Comparison of ENCODE assay signal across 7 mouse cellular contexts in the genomic region with DNA sequence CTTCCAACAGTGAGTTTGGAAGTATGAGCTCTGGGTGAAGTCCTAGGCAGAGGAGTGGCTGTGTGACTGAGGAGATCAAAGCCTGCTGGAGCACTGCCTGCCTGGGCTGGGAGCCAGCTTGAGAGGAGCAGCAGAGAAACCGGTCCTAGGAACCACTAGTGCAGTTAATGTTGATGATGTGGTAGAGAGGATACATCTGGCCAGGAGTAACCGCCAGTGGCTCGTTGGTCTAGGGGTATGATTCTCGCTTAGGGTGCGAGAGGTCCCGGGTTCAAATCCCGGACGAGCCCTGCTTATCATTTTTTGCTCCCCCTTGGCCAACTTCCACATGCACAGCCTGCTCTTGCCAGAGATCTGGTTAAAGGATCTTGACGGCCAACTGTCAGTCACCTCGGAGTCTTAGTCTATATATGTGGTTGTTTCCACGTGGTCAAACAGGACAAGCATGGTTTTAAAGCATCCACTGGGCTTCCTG. TPM values are rescaled to one million over a fixed set of nuclear protein-coding genes. Genes with fewer than 3 reads are reported as not detected.
DNase-seq lines count a peak whose midpoint lies in the region; ATAC-seq and TF ChIP-seq lines count a peak whose summit lies in the region.

No protein-coding gene starts in this region.

- peaks cover 27% of the 10 kb centered on the region for H3K27me3 ChIP-seq in hindbrain, embryonic 13.5 days
- no peaks in the 10 kb centered on the region for H3K27me3 ChIP-seq in lung, embryonic 16.5 days (ENCODE audit: control insufficient read depth, insufficient read depth, low read depth, low read length)

- peak overlapping the region; percentile 75; the same call in 1 of the 2 replicates for H3K27ac ChIP-seq in gastrocnemius, adult 2 months
- 0 out of 2 replicates have a peak overlapping the region, but pooled peaks have one; percentile 0 for H3K27ac ChIP-seq in hindbrain, embryonic 13.5 days
- H3K27ac ChIP-seq in lung, embryonic 16.5 days (ENCODE audit: low read length): peak overlapping the region; percentile 62

- no peak for TF ChIP-seq CTCF in gastrocnemius, adult 2 months (IDR thresholded peaks at IDR 0.05)

- H3K9ac ChIP-seq in hindbrain, embryonic 13.5 days: no peak overlapping the region
- H3K9ac ChIP-seq in lung, embryonic 16.5 days (ENCODE audit: low read length): peak overlapping the region; percentile 25

- peak; percentile 79 for ATAC-seq in common myeloid progenitor, adult 5-6 weeks (replicated peaks; ENCODE audit: low read depth, poor library complexity, severe bottlenecking)
- ATAC-seq in hindbrain, embryonic 13.5 days (ENCODE audit: low FRiP score): peak; percentile 72
- ATAC-seq in lung, embryonic 16.5 days (ENCODE audit: low read depth): peak; percentile 98

- H3K9me3 ChIP-seq in hindbrain, embryonic 13.5 days: no peaks in the 10 kb centered on the region
- H3K9me3 ChIP-seq in lung, embryonic 16.5 days (ENCODE audit: control insufficient read depth, low read length): no peaks in the 10 kb centered on the region

- DNase-seq in adrenal gland, postnatal 10 days: peak; percentile 90
- DNase-seq in gastrocnemius, adult 2 months: peak; percentile 96
- DNase-seq in layer of hippocampus, postnatal 14 days (ENCODE audit: low spot score in 2 of 2): peak; percentile 78 to 90
- DNase-seq in right cerebral cortex, postnatal 14 days: peak; percentile 80

- H3K36me3 ChIP-seq in hindbrain, embryonic 13.5 days: no peaks in the 10 kb centered on the region
- no peaks in the 10 kb centered on the region for H3K36me3 ChIP-seq in lung, embryonic 16.5 days (ENCODE audit: control insufficient read depth, insufficient read depth, low read length)

- 0 out of 2 replicates have a peak overlapping the region, but pooled peaks have one; percentile 13 for H3K4me2 ChIP-seq in hindbrain, embryonic 13.5 days
- H3K4me2 ChIP-seq in lung, embryonic 16.5 days (ENCODE audit: low read depth, low read length): peak overlapping the region; percentile 52

- 16% methylated on average over 11 of the region's 11 CpGs for WGBS in hindbrain, embryonic 13.5 days
- WGBS in lung, embryonic 16.5 days: 2% methylated on average over 11 of the region's 11 CpGs

- intact Hi-C loops in gastrocnemius, adult 2 months (cut with DNase I): loop anchor here (10.0 kb wide), 1 partner anchor 216 kb away; the partner anchor contains the start of gene Tnpo3

- peak overlapping the region; percentile 60 for H3K4me3 ChIP-seq in gastrocnemius, adult 2 months
- no peak overlapping the region for H3K4me3 ChIP-seq in hindbrain, embryonic 13.5 days
- H3K4me3 ChIP-seq in lung, embryonic 16.5 days (ENCODE audit: low read length): peak overlapping the region; percentile 44

- H3K4me1 ChIP-seq in hindbrain, embryonic 13.5 days (replicated peaks): no peaks in the 10 kb centered on the region; the same call in 1 of the 2 replicates
- peaks cover 13% of the 10 kb centered on the region for H3K4me1 ChIP-seq in lung, embryonic 16.5 days (replicated peaks; ENCODE audit: control insufficient read depth, insufficient read depth, low read length)

RNA-seq across cellular contexts. Expression of gene Opn1sw, which starts 0.4 kb away (rescaled TPM):
- total RNA-seq in adrenal gland, postnatal 10 days (2021): not detected
- not detected in 2 replicates for total RNA-seq in common myeloid progenitor, adult 5-6 weeks (2017)
- under 1 TPM; 0.17 to 0.18 TPM for total RNA-seq in gastrocnemius, adult 2 months (2021)
- 0.26 and 0.32 TPM in 2 replicates for polyA plus RNA-seq in hindbrain, embryonic 13.5 days (2015; fragmentation: Nextera tagmentation; extraction: Ambion mirVana)
- under 1 TPM; 0.26 to 0.35 TPM for total RNA-seq in layer of hippocampus, postnatal 14 days (2021)
- polyA plus RNA-seq in lung, embryonic 16.5 days (2015; fragmentation: Nextera tagmentation; extraction: Ambion mirVana): 0.35 and 0.48 TPM in 2 replicates

RNA-seq across cellular contexts. Expression of gene Ccdc136, which starts 7.5 kb away (rescaled TPM):
- total RNA-seq in adrenal gland, postnatal 10 days (2021): 1 to 10 TPM; 3.5 to 6.7 TPM
- total RNA-seq in common myeloid progenitor, adult 5-6 weeks (2017): not detected in 2 replicates
- 10 to 100 TPM in 1 of 2 experiments, 1 to 10 TPM in 1; 9.6 to 10.5 TPM for total RNA-seq in gastrocnemius, adult 2 months (2021)
- 38.3 and 46.1 TPM in 2 replicates for polyA plus RNA-seq in hindbrain, embryonic 13.5 days (2015; fragmentation: Nextera tagmentation; extraction: Ambion mirVana)
- total RNA-seq in layer of hippocampus, postnatal 14 days (2021): 10 to 100 TPM; 60.0 to 66.7 TPM
- 12.8 and 13.8 TPM in 2 replicates for polyA plus RNA-seq in lung, embryonic 16.5 days (2015; fragmentation: Nextera tagmentation; extraction: Ambion mirVana)

RNA-seq across cellular contexts. Expression of gene Calu, which starts 40.8 kb away (rescaled TPM):
- total RNA-seq in adrenal gland, postnatal 10 days (2021): 100 to 1,000 TPM; 194 TPM
- total RNA-seq in common myeloid progenitor, adult 5-6 weeks (2017): 138 and 159 TPM in 2 replicates
- 100 to 1,000 TPM in 1 of 2 experiments, 10 to 100 TPM in 1; 73.7 to 104 TPM for total RNA-seq in gastrocnemius, adult 2 months (2021)
- polyA plus RNA-seq in hindbrain, embryonic 13.5 days (2015; fragmentation: Nextera tagmentation; extraction: Ambion mirVana): 164 and 168 TPM in 2 replicates
- total RNA-seq in layer of hippocampus, postnatal 14 days (2021): 10 to 100 TPM; 89.6 to 95.9 TPM
- 442 and 447 TPM in 2 replicates for polyA plus RNA-seq in lung, embryonic 16.5 days (2015; fragmentation: Nextera tagmentation; extraction: Ambion mirVana)

RNA-seq across cellular contexts. Expression of gene Flnc, which starts 44.4 kb away (rescaled TPM):
- 10 to 100 TPM; 17.6 to 41.6 TPM for total RNA-seq in adrenal gland, postnatal 10 days (2021)
- total RNA-seq in common myeloid progenitor, adult 5-6 weeks (2017): not detected in 2 replicates
- 100 to 1,000 TPM; 285 to 430 TPM for total RNA-seq in gastrocnemius, adult 2 months (2021)
- 5.0 and 5.8 TPM in 2 replicates for polyA plus RNA-seq in hindbrain, embryonic 13.5 days (2015; fragmentation: Nextera tagmentation; extraction: Ambion mirVana)
- total RNA-seq in layer of hippocampus, postnatal 14 days (2021): 1 to 10 TPM; 1.8 to 3.2 TPM
- 5.7 and 5.8 TPM in 2 replicates for polyA plus RNA-seq in lung, embryonic 16.5 days (2015; fragmentation: Nextera tagmentation; extraction: Ambion mirVana)

Comparison
In these comparisons a context has a peak if more than half of its experiments do, and no peak if none do; other contexts are left out.
1. H3K27ac ChIP-seq: peak in every context shown above with its lines; median percentile 75 in gastrocnemius, adult 2 months; 62 in lung, embryonic 16.5 days; 0 in hindbrain, embryonic 13.5 days.
2. RNA of gene Ccdc136, which starts 7.5 kb away (total RNA-seq): 60.0 to 66.7 TPM in layer of hippocampus, postnatal 14 days; 9.6 to 10.5 TPM in gastrocnemius, adult 2 months, 3.5 to 6.7 TPM in adrenal gland, postnatal 10 days and not detected in common myeloid progenitor, adult 5-6 weeks; every median in the first group is over 4 times any median in the second.
3. Peak in every context shown above with its lines, with median percentiles within 50 percentile points of each other: DNase-seq and ATAC-seq.